Mouse (Mus musculus): ENCODE results near the gene Myl12a.

DNA sequence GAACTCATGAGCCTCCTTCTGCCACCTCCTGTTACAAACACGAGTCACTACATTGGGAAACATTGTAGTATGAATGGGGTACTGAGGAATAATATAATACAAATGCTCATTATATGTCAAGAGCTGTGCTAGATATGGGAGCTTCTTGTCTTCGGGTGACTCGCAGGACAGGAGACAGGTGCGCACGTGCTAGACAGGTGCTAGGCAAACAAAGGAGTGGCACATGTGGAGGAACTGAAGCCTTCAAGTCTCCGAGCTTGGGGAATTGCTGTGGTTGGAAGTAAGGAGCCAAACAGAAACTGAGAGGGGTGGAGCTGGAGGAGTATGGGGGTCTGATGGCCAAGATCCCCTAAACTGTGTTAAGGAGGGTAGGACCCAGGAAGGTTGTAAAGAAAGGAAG is 10.4 kb upstream of the Myl12a start:
- TF ChIP-seq POLR2A (IDR thresholded peaks at IDR 0.05; ENCODE audit: low read depth, low read length) (no peak), CTCF (conservative IDR thresholded peaks at IDR 0.05; ENCODE audit: insufficient read depth, insufficient read length, low read depth, low read length) (no peak)
